Mouse (Mus musculus) forebrain, embryonic 10.5 days (tissue): Measurements from ENCODE around the gene G430095P16Rik. TPM values are rescaled to one million over a fixed set of nuclear protein-coding genes. Genes with fewer than 3 reads are reported as not detected.

Source experiments
- DNase-seq: peaks from one replicate; pipeline ENCODE4 v3.0.0-alpha.2; 2017; ENCODE audit warnings: low spot score; ENCODE audit errors: extremely low spot score
- H3K27ac ChIP-seq: fragments of 300-500 bp; sonication (generic); 2 replicates; pipeline ENCODE4 v1.5.1; 2016; ENCODE audit warnings: mild to moderate bottlenecking
- H3K27me3 ChIP-seq: fragments of 300-500 bp; sonication (generic); 2 replicates; pipeline ENCODE4 v1.6.1; 2016; ENCODE audit warnings: mild to moderate bottlenecking; ENCODE audit not compliant: poor library complexity, severe bottlenecking
- H3K36me3 ChIP-seq: fragments of 300-500 bp; sonication (generic); replicated peaks from 2 replicates; pipeline ENCODE4 v1.6.1; 2016; ENCODE audit warnings: mild to moderate bottlenecking, moderate library complexity
- H3K4me1 ChIP-seq: fragments of 300-500 bp; sonication (generic); 2 replicates; pipeline ENCODE4 v1.6.1; 2016
- H3K4me3 ChIP-seq: fragments of 300-500 bp; sonication (generic); 2 replicates; pipeline ENCODE4 v1.5.1; 2016; ENCODE audit warnings: mild to moderate bottlenecking, moderate library complexity
- H3K9me3 ChIP-seq: fragments of 300-500 bp; sonication (generic); 2 replicates; pipeline ENCODE4 v1.6.1; 2016; ENCODE audit warnings: mild to moderate bottlenecking, moderate library complexity
- WGBS: fragments of 180-500 bp; shearing (Covaris S2); methylation state at CpG from one replicate; pipeline ENCODE4 v1.1.7; 2016; 5-methylcytosine and 5-hydroxymethylcytosine counted together
- polyA plus RNA-seq: library from polyadenylated mRNA; unstranded; fragments of >200 nt; fragmentation: Nextera tagmentation; extraction: Ambion mirVana; gene quantifications from 2 replicates; pipeline ENCODE4 v1.2.1, GENCODE M21; 2016

Gene G430095P16Rik
- polyA plus RNA-seq, 1 experiment from 2014 or later = 2.1 TPM

GRCm38 (mm10) chr8:84771941-84772378, 49.2 kb downstream of the G430095P16Rik start:
- peak; percentile 50 for DNase-seq
- H3K27ac ChIP-seq = peak overlapping the region; percentile 20; the same call in 1 of the 2 replicates
- H3K36me3 ChIP-seq = no peaks in the 10 kb centered on the region; the same call in 1 of the 2 replicates
- H3K4me1 ChIP-seq = peaks cover 73% of the 10 kb centered on the region
- no peaks in the 10 kb centered on the region for H3K9me3 ChIP-seq
- peaks cover 100% of the 10 kb centered on the region for H3K27me3 ChIP-seq
- 1% methylated on average over 34 of the region's 34 CpGs for WGBS
- peak overlapping the region; percentile 32 for H3K4me3 ChIP-seq

GRCm38 (mm10) chr8:84772628-84773027, 49.8 kb downstream of the G430095P16Rik start:
- no peaks in the 10 kb centered on the region for H3K9me3 ChIP-seq
- no peaks in the 10 kb centered on the region; the same call in 1 of the 2 replicates for H3K36me3 ChIP-seq
- WGBS = 0% methylated on average over 3 of the region's 3 CpGs
- H3K4me1 ChIP-seq = peaks cover 71% of the 10 kb centered on the region
- peaks cover 100% of the 10 kb centered on the region for H3K27me3 ChIP-seq
- no peak overlapping the region for H3K27ac ChIP-seq
- DNase-seq = no peak
- H3K4me3 ChIP-seq = no peak overlapping the region

GRCm38 (mm10) chr8:84773304-84773703, 50.5 kb downstream of the G430095P16Rik start:
- Histone ChIP-seq H3K36me3 (no peaks in the 10 kb centered on the region), H3K4me1 (peaks cover 75% of the 10 kb centered on the region), H3K27me3 (peaks cover 100% of the 10 kb centered on the region), H3K4me3 (peak overlapping the region; percentile 42; the same call in 1 of the 2 replicates), H3K9me3 (no peaks in the 10 kb centered on the region), H3K27ac (peak overlapping the region; percentile 74; the same call in 1 of the 2 replicates)
- WGBS = under 1% methylated on average over 9 of the region's 9 CpGs
- DNase-seq = no peak

GRCm38 (mm10) chr8:84773833-84774232, 51.0 kb downstream of the G430095P16Rik start:
- Histone ChIP-seq H3K4me3 (peak overlapping the region; percentile 42), H3K4me1 (peaks cover 79% of the 10 kb centered on the region)
- DNase-seq = peak; percentile 49

GRCm38 (mm10) chr8:84774473-84774911, 51.7 kb downstream of the G430095P16Rik start:
- no peak for DNase-seq
- Histone ChIP-seq H3K36me3 (no peaks in the 10 kb centered on the region), H3K27me3 (peaks cover 100% of the 10 kb centered on the region), H3K27ac (peak overlapping the region; percentile 74; the same call in 1 of the 2 replicates), H3K9me3 (no peaks in the 10 kb centered on the region), H3K4me1 (peaks cover 81% of the 10 kb centered on the region), H3K4me3 (peak overlapping the region; percentile 42; the same call in 1 of the 2 replicates)
- under 1% methylated on average over 10 of the region's 10 CpGs for WGBS

More at GRCm38 (mm10) chr8:84773833-84774232, 51.0 kb downstream of the G430095P16Rik start:
- Histone ChIP-seq H3K9me3 (no peaks in the 10 kb centered on the region), H3K27ac (peak overlapping the region; percentile 74; the same call in 1 of the 2 replicates), H3K36me3 (no peaks in the 10 kb centered on the region), H3K27me3 (peaks cover 100% of the 10 kb centered on the region)
- WGBS = 0% methylated on average over 19 of the region's 19 CpGs

- 2% methylated on average over 13 of the region's 13 CpGs for WGBS
- Histone ChIP-seq H3K4me1 (peaks cover 81% of the 10 kb centered on the region), H3K27me3 (peaks cover 100% of the 10 kb centered on the region), H3K27ac (peak overlapping the region; percentile 8; the same call in 1 of the 2 replicates), H3K9me3 (no peaks in the 10 kb centered on the region), H3K4me3 (peak overlapping the region; percentile 11; the same call in 1 of the 2 replicates), H3K36me3 (no peaks in the 10 kb centered on the region)
- no peak for DNase-seq
Observed at GRCm38 (mm10) chr8:84775105-84775591, 52.3 kb downstream of the G430095P16Rik start.

GRCm38 (mm10) chr8:84775621-84776113, 52.9 kb downstream of the G430095P16Rik start:
- H3K4me3 ChIP-seq = no peak overlapping the region
- peaks cover 80% of the 10 kb centered on the region for H3K4me1 ChIP-seq
- H3K27me3 ChIP-seq = peaks cover 100% of the 10 kb centered on the region
- H3K36me3 ChIP-seq = no peaks in the 10 kb centered on the region
- H3K9me3 ChIP-seq = no peaks in the 10 kb centered on the region
- peak overlapping the region; percentile 8; the same call in 1 of the 2 replicates for H3K27ac ChIP-seq
- WGBS = 3% methylated on average over 7 of the region's 7 CpGs
- no peak for DNase-seq

Other genes starting within 250 kb of the G430095P16Rik start
- gene Ier2, start 60.2 kb upstream of the G430095P16Rik start, polyA plus RNA-seq = 91.4 and 96.9 TPM in 2 replicates
- 68.8 and 69.3 TPM in 2 replicates for gene Trmt1, start 36.7 kb upstream of the G430095P16Rik start, polyA plus RNA-seq
- 31.3 and 31.5 TPM in 2 replicates for gene Nacc1, start 35.1 kb upstream of the G430095P16Rik start, polyA plus RNA-seq
- 4.9 and 5.8 TPM in 2 replicates for gene Lyl1, start 21.6 kb upstream of the G430095P16Rik start, polyA plus RNA-seq
- 0.46 and 1.8 TPM in 2 replicates for gene Nfix, start 77.3 kb downstream of the G430095P16Rik start, polyA plus RNA-seq
- gene Dand5, start 99.8 kb downstream of the G430095P16Rik start, polyA plus RNA-seq = 2.9 and 3.5 TPM in 2 replicates
- gene Gadd45gip1, start 108.5 kb downstream of the G430095P16Rik start, polyA plus RNA-seq = 49.1 and 49.6 TPM in 2 replicates
- gene Rad23a, start 117.7 kb downstream of the G430095P16Rik start, polyA plus RNA-seq = 130 and 137 TPM in 2 replicates
- 735 and 764 TPM in 2 replicates for gene Calr, start 123.9 kb downstream of the G430095P16Rik start, polyA plus RNA-seq
- 143 and 144 TPM in 2 replicates for gene Farsa, start 134.0 kb downstream of the G430095P16Rik start, polyA plus RNA-seq
- gene Syce2, start 149.1 kb downstream of the G430095P16Rik start, polyA plus RNA-seq = 91.1 and 92.7 TPM in 2 replicates
- 44.6 and 49.6 TPM in 2 replicates for gene Gcdh, start 170.9 kb downstream of the G430095P16Rik start, polyA plus RNA-seq
- gene Klf1, start 178.9 kb downstream of the G430095P16Rik start, polyA plus RNA-seq = 18.3 and 24.3 TPM in 2 replicates
- 7.9 and 9.2 TPM in 2 replicates for gene Dnase2a, start 185.6 kb downstream of the G430095P16Rik start, polyA plus RNA-seq
- gene Mast1, start 214.4 kb downstream of the G430095P16Rik start, polyA plus RNA-seq = 2.6 and 3.8 TPM in 2 replicates
- gene Rtbdn, start 224.0 kb downstream of the G430095P16Rik start, polyA plus RNA-seq = 1.3 and 1.8 TPM in 2 replicates
- not detected in 2 replicates for gene Gm49661, start 246.4 kb downstream of the G430095P16Rik start, polyA plus RNA-seq
- 1,199 and 1,255 TPM in 2 replicates for gene Prdx2, start 246.6 kb downstream of the G430095P16Rik start, polyA plus RNA-seq
- gene Rnaseh2a, start 246.8 kb downstream of the G430095P16Rik start, polyA plus RNA-seq = 163 and 173 TPM in 2 replicates